Mouse (Mus musculus): ENCODE measurements at regions not wholly inside any gene's neighbourhood (a gene's known extent, or its start where the extent isn't known, plus 50 kb on each side); places are given as distances from the start of the nearest gene placed in this dataset.

DNA sequence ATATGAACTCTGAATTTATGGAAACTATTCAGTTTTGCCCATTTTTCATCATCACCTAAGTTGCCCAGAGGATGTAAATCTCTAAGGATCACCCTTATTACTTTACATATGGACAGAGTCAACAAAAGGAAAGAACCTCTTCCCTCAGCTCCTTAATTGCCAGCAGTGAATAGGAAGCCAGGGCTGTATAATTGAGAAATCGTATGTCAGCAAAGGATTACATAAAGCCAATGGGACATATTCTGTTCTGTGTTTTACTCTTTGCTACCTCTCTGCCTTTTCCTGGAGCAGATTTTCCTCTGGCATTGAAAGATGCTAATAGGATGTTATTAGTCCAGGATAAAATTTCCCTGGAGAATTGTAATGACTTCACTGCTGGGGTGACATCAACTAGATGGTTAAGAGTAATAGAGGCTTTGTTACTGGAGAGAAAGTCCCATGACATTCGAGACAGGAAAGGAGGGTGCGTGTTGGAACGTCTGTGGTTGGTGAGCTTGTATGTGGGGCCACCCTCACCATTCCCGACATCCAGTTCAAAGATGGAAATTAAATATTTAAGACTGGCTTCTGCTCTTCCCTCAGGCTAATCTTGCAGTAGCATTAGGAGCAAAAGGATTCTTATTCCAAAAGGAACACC, 510.6 kb downstream of the Gm16223 start:
- DNase-seq: no peak
- intact Hi-C loops (cut with DNase I): no loop called here

DNA sequence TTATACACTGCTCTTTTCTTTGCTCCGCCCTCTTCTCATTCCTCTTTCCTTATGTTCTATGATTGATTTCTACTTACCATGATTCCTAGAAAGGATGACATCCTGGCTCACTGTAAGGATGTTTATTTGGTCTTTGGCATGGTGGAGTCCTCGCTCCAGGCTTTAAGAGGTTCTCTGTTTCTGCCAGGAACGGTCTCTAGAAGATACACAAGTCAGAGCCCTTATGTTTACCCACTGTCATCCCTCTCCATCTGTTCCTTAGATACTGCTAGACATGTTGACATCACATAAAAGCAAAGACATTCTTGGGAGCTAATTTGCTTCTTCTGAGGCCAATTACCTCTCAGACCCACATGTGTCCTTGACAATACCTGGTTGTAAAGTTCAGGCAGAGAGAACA, 552.9 kb downstream of the Gm16223 start:
- DNase-seq: no peak
- intact Hi-C loops (cut with DNase I): no loop called here

DNA sequence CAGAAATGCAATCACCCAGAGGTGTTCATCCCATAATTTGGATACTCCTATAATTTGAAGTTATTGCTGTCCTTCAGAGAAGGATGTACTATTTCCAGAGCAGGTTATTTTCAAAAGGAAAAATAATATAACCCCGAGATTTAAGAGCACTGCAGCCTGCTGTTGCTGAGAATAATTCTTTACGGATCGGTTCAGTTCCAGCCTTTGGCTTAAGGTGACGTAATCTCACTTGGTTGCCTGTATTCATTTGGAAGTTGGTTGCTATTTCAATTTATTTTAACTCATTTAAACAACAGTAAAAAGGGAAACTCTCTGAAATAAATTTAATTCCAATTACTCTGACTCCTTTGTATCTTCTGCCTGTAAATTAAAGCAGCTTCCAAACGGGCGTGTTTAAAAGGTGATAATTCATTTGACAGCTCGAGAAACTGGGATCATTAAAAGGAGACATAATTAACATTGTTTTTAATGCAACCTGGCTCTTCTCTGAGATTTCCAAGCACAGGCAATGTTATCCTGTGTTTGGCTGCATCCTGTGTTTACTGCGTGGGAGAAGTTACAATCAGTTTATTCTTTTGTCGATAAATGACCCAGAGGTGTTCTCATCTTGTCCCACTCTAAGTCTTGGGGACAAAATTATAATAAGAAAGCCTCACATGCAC, 568.5 kb downstream of the Gm16223 start:
- intact Hi-C loops (cut with DNase I): no loop called here
- no peak for DNase-seq

DNA sequence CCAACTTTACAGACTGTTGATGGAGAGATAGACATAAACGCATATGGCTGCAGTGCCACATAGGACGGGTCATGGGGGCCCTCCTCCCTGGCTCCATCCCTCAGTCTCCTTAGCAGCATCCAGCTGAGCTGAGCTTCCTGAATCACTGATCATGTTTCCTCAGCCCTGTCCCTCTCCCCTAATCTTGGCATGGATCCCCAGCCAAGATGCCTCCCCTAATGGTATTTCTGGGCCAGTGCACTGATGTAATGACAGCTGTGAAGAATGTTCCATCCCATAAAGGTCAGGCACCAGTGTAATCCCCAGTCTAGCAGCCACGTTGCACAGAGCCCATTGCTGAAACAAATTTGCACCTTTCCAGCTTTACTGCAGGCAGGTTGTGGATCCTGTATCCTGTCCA, 576.5 kb upstream of the Cpeb2 start:
- intact Hi-C loops (cut with DNase I): no loop called here
- DNase-seq: no peak

DNA sequence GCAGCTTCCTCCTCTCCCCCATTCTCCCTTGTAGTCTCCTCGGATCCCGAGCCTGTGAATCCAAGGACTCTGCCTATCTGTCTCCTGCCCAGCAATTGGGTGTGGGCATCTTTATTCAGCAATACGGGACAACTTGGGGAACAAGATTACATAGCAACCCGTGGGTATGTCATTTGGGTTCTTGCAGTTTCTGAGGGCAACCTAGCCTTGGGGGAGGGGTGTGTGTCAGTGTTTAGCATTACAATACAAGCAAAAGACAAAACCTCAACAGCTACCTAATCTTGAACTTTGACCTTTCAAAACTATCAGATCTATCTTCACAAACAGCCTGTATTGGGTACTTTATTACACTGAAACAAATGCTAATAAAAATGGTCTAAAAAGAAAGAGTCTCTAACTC, 573.0 kb upstream of the Cpeb2 start:
- intact Hi-C loops (cut with DNase I): no loop called here
- no peak for DNase-seq

DNA sequence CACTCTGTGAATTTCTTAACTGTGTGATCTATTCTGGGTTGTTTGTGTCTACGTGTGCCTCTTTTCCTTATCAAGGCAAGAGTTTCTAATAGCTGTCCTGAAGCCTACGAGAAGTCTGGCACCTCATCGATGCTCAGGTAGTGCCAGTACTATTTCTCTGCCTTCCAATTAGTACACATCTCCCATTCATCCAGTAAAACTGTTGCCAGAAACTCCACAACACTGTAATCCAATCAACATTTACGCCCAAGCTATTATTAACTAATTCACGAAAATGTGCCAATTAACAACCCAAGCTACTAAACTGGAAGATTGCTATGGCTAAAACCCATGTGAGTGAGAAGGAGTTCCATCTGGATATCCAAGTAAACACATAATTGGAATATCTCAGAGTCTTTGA, 553.4 kb upstream of the Cpeb2 start:
- intact Hi-C loops (cut with DNase I): no loop called here
- no peak for DNase-seq

DNA sequence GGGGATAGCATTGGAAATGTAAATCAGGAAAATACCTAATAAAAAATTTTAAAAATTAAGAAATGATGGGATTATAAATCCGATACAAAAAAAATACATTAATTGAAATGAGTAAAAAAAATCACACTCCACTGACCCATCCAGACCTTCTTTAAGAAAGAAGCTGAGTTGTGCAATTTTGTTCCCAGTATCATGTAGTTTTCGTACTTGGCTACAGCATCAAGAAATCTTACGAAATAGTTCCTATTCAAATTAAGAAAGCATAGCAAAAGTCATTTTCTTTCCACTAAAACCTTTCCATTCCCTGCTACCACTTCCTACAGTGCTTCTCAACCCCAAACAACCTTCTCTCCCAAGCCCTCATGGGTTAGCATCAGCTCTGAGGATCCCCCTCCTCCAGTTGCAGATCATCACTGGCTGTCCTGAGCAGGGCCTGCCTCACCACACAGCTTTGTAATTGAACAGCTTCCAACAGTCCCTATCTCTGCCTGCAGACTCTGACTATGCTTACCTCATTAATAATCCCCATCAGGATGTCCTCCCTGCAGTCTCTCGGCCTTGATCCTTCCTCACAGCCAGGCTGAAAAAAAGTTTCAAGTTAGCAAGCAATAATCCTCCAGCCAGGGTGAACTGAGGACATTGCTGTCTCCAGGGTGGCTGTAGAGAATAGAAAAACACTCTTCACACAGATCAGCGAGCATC, 547.5 kb upstream of the Cpeb2 start:
- intact Hi-C loops (cut with DNase I): no loop called here
- no peak for DNase-seq

DNA sequence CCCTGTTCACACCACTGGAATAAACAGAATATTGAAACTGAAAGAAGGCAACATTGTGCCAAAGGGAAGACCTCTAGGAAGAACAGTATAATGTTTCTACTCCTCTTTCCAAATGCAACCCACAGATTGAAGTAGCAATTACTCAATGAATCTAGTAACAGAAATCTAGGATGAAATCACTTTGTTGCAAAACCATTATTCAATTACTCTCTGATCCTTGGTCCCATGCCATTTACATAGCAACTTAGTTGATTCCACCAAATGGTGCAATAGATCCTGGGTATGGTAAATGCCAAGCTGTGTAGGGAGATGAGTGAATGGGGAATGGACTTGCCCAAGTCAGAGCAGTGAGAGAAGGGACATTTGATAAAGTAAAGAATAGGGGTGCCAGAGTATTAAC, 545.8 kb upstream of the Cpeb2 start:
- no peak for DNase-seq
- intact Hi-C loops (cut with DNase I): no loop called here
